Mouse (Mus musculus): ENCODE data around the gene H2-Q4.
"Not testable (repeated sequence)": the region's sequence is repeated elsewhere in the genome, so short reads cannot be mapped to it uniquely, and the experiment has no call there.

The H2-Q4 gene

DNA sequence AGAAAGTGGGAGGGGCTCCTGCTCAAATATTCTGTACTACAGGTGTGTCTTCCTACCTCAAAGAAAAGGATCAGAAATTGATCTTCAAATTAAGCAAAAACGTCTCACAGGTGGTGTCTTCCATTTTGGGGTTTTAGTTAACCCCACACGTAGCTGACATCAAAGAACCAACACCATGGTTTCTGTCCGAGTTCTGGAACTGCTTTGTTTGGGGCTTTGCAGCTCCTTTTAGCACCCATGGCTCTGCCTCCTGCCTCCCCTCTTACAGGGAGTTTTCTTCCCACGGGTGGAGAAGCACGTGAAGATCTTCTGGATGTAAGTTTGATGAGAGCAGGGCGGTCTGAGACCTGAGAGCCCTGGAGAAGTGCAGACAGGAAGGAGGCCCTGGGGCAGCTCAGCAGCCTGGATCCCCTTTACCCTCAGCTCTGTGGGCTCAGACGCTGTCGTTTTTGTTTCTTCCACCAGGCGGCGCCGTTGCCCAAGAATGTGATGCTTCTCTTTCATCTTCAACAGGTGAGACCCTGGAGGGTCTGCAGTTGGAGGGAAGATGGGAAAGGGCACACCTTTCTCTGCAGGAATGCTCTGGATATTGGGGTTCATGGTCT is 40.9 kb downstream of the H2-Q4 start:
- DNase-seq (ENCODE audit: low spot score in 2 of 2), result not testable (repeated sequence)

GRCm38 (mm10) chr17:35421331-35421730 is 41.9 kb downstream of the H2-Q4 start:
- not testable (repeated sequence) for DNase-seq (ENCODE audit: low spot score in 2 of 2)

DNA sequence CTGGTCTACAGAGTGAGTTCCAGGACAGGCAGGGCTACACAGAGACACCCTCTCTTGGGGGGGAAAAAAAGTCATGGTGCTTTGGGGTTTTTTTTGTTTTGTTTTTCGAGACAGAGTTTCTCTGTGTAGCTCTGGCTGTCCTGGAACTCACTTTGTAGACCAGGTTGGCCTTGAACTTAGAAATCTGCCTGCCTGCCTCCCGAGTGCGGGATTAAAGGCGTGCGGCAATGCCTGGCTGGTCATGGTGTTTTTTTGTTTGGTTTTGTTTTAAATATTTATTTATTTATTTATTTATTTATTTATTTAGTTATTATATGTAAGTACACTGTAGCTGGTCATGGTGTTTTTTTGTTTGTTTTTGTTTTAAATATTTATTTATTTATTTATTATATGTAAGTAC is 42.9 kb downstream of the H2-Q4 start:
- DNase-seq (ENCODE audit: low spot score in 2 of 2), result peak in 1 of 2 experiments; percentile 19

DNA sequence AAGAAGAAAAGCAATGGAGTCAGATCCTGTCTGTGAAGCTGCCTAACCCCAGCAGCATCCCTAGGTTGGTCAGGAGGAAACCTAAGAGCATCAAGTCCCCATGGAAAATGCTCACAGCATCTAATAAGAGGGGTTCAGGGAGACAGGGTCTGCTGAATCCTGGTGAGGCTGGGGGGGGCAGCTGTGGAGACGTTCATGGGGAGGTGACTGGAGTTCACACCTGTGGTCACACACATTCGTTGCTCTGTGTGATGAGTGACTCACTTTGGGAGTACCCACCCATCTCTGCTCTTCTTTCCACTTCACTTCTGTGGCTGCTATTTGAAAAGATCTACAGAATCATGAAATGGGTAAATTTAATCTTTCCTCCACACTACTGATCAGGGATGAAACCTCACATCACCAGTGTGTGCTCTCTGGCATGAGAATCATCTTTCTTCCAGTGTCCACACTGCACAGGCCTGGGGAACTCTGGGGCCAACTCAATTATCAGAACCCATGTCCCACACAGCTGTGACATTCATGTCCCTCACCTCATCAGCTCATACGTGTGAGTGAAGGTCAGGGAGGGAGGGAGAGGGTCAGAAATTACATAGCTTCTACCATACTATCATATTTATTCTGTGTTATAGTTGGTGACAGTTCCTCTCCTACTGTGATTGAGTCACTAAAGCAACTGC is 43.9 kb downstream of the H2-Q4 start:
- peak in 1 of 2 experiments; percentile 53 for DNase-seq (ENCODE audit: low spot score in 2 of 2)

- peak in 1 of 2 experiments; percentile 49 for DNase-seq (ENCODE audit: low spot score in 2 of 2)
Measured at GRCm38 (mm10) chr17:35424106-35424505, 44.7 kb downstream of the H2-Q4 start.

- DNase-seq (ENCODE audit: low spot score in 2 of 2), result peak in 1 of 2 experiments; percentile 68
Measured at GRCm38 (mm10) chr17:35424624-35425416, 45.4 kb downstream of the H2-Q4 start, which contains the start of gene H2-Q6. H2-Q6 (plus strand) TSS chr17:35424850.

DNA sequence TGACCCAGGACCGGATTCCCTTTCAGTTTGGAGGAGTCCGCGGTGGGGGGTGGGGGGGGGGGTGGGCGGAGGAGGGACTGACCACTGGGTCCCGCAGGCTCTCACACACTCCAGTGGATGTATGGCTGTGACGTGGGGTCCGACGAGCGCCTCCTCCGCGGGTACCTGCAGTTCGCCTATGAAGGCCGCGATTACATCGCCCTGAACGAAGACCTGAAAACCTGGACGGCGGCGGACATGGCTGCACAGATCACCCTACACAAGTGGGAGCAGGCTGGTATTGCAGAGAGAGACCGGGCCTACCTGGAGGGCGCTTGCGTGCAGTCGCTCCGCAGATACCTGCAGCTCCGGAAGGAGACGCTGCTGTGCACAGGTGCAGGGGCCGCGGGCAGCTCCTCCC is 46.1 kb downstream of the H2-Q4 start:
- peak in 1 of 2 experiments; percentile 60 for DNase-seq (ENCODE audit: low spot score in 2 of 2)

DNA sequence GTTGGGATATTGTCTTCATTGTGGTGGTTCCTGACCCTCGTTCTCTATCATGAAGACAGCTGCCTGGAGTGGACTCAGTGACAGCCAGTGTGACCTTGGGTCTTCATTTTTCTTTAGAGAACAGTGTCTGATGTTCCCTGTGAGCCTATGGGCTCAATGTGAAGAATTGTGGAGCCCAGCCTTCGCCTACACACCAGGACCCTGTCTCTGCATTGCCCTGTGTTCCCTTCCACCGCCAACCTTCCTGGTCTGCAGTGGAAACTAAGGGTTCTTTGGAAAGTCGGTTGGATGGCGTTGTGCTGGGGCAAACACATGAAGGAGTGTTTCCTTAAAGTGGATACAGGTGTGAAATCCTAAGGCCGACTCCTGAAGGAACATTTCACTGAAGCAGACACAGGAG is 49.5 kb downstream of the H2-Q4 start:
- peak in 1 of 2 experiments; percentile 42 for DNase-seq (ENCODE audit: low spot score in 2 of 2)

DNA sequence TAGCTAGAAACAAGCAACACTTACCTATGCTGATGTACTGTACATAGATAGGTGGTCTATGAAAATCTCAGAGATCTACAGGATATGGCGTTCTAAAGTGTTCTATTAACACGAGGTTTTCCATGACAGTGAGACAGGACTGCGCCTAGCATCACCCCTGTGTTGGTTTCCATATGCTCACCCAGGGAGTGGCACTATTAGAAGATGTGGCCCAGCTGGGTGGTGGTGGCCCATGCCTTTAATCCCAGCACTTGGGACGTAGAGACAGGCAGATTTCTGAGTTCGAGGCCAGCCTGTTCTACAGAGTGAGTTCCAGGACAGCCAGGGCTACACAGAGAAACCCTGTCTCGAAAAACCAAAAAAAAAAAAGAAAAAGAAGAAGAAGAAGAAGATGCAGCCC is 51.3 kb downstream of the H2-Q4 start:
- peak in 1 of 2 experiments; percentile 52 for DNase-seq (ENCODE audit: low spot score in 2 of 2)

GRCm38 (mm10) chr17:35432167-35432566 is 52.8 kb downstream of the H2-Q4 start:
- DNase-seq (ENCODE audit: low spot score in 2 of 2), result peak in 1 of 2 experiments; percentile 49

GRCm38 (mm10) chr17:35434836-35435235 is 55.4 kb downstream of the H2-Q4 start:
- peak in 1 of 2 experiments; percentile 58 for DNase-seq (ENCODE audit: low spot score in 2 of 2)

Measured in urinary bladder, postnatal 4 days (tissue).